8 mouse cellular contexts compared by ENCODE assay signal in genomic region chr7:35554605-35555175, GRCm38 (mm10). TPM values are rescaled to one million over a fixed set of nuclear protein-coding genes. Genes with fewer than 3 reads are reported as not detected.
A peak's percentile ranks its signal among the peaks of the same experiment; 100 is the strongest.
DNase-seq lines count a peak whose midpoint lies in the region; ATAC-seq and TF ChIP-seq lines count a peak whose summit lies in the region.

No protein-coding gene starts in this region.

- H3K36me3 ChIP-seq in liver, embryonic 11.5 days (ENCODE audit: control insufficient read depth, insufficient read depth, low read length), result peaks cover 18% of the 10 kb centered on the region
- peaks cover 4% of the 10 kb centered on the region; the same call in 1 of the 2 replicates for H3K36me3 ChIP-seq in thymus, adult 2 months (ENCODE audit: control insufficient read depth, insufficient read depth, low read length)

- DNase-seq in spleen, adult 12 weeks (ENCODE audit: low spot score), result peak; percentile 52
- DNase-seq in spleen, postnatal 14 days (ENCODE audit: low spot score in 2 of 2), result no peak
- peak; percentile 62 to 71 for DNase-seq in cerebellum, postnatal 10 days
- peak; percentile 9 to 21 for DNase-seq in frontal cortex, postnatal 14 days (ENCODE audit: low spot score in 2 of 2)
- peak; percentile 47 for DNase-seq in kidney, postnatal 10 days
- DNase-seq in liver, embryonic 11.5 days (ENCODE audit: low spot score), result peak; percentile 56
- DNase-seq in naive thymus-derived CD4-positive, alpha-beta T cell, adult 2 months (ENCODE audit: low read depth), result peak; percentile 67
- DNase-seq in thymus, adult 2 months, result peak; percentile 34

- WGBS in liver, embryonic 11.5 days, result 7% methylated on average over 28 of the region's 28 CpGs
- WGBS in thymus, adult 2 months, result 3% methylated on average over 28 of the region's 28 CpGs

- no peaks in the 10 kb centered on the region for H3K27me3 ChIP-seq in liver, embryonic 11.5 days (replicated peaks; ENCODE audit: control insufficient read depth, insufficient read depth, low read length)
- H3K27me3 ChIP-seq in thymus, adult 2 months (ENCODE audit: control insufficient read depth, insufficient read depth, low read length), result no peaks in the 10 kb centered on the region

- peak overlapping the region; percentile 88 for H3K4me2 ChIP-seq in liver, embryonic 11.5 days

- peak overlapping the region; percentile 97 for H3K27ac ChIP-seq in liver, embryonic 11.5 days (ENCODE audit: low read depth, low read length)
- peak overlapping the region; percentile 28; the same call in 1 of the 2 replicates for H3K27ac ChIP-seq in thymus, adult 2 months (ENCODE audit: control insufficient read depth, insufficient read depth, low read length)

- ATAC-seq in liver, embryonic 11.5 days (replicated peaks; ENCODE audit: low FRiP score), result peak; percentile 33

- peak overlapping the region; percentile 98 for H3K9ac ChIP-seq in liver, embryonic 11.5 days (ENCODE audit: low read depth, low read length)

- TF ChIP-seq POLR2A in thymus, adult 2 months (IDR thresholded peaks at IDR 0.05; ENCODE audit: control insufficient read depth, extremely low read depth, insufficient read depth, low read length, poor library complexity), result no peak

- peaks cover 28% of the 10 kb centered on the region for H3K4me1 ChIP-seq in liver, embryonic 11.5 days (replicated peaks; ENCODE audit: control insufficient read depth, insufficient read depth, low read length)
- peaks cover 5% of the 10 kb centered on the region; the same call in 1 of the 2 replicates for H3K4me1 ChIP-seq in thymus, adult 2 months (replicated peaks; ENCODE audit: control insufficient read depth, insufficient read depth, low read length)

- H3K4me3 ChIP-seq in liver, embryonic 11.5 days (ENCODE audit: low read depth, low read length), result peak overlapping the region; percentile 83
- H3K4me3 ChIP-seq in thymus, adult 2 months (ENCODE audit: control insufficient read depth, insufficient read depth, low read length), result peak overlapping the region; percentile 63

- no peaks in the 10 kb centered on the region for H3K9me3 ChIP-seq in liver, embryonic 11.5 days (ENCODE audit: control insufficient read depth, low read length)

- no peak for TF ChIP-seq CTCF in thymus, adult 2 months (IDR thresholded peaks at IDR 0.05; ENCODE audit: borderline replicate concordance, control insufficient read depth, extremely low read depth, insufficient read depth, low read length, poor library complexity)

RNA-seq across cellular contexts. Expression of gene Nudt19, which starts 1.4 kb away (rescaled TPM):
- 125 and 144 TPM in 2 replicates for polyA plus RNA-seq in liver, embryonic 11.5 days (2014; fragmentation: Nextera tagmentation; extraction: Ambion mirVana)
- 40.2 and 44.1 TPM in 2 replicates for polyA plus RNA-seq in thymus, adult 2 months (2012; rRNA removed)

RNA-seq across cellular contexts. Expression of gene Tdrd12, which starts 17.1 kb away (rescaled TPM):
- polyA plus RNA-seq in liver, embryonic 11.5 days (2014; fragmentation: Nextera tagmentation; extraction: Ambion mirVana), result 0.22 and 0.29 TPM in 2 replicates
- 0.24 TPM in 1 of 2 replicates, not detected in the other for polyA plus RNA-seq in thymus, adult 2 months (2012; rRNA removed)

RNA-seq across cellular contexts. Expression of gene Rgs9bp, which starts 30.7 kb away (rescaled TPM):
- polyA plus RNA-seq in liver, embryonic 11.5 days (2014; fragmentation: Nextera tagmentation; extraction: Ambion mirVana), result 0.22 and 0.40 TPM in 2 replicates
- polyA plus RNA-seq in thymus, adult 2 months (2012; rRNA removed), result 0.26 TPM in 2 replicates

RNA-seq across cellular contexts. Expression of gene Ankrd27, which starts 31.4 kb away (rescaled TPM):
- 63.1 and 71.3 TPM in 2 replicates for polyA plus RNA-seq in liver, embryonic 11.5 days (2014; fragmentation: Nextera tagmentation; extraction: Ambion mirVana)
- 41.6 and 44.9 TPM in 2 replicates for polyA plus RNA-seq in thymus, adult 2 months (2012; rRNA removed)

Comparison
In these comparisons a context has a peak if more than half of its experiments do, and no peak if none do; other contexts are left out.
1. DNase-seq: peak in spleen, adult 12 weeks (single experiment), cerebellum, postnatal 10 days (2 of 2), frontal cortex, postnatal 14 days (2 of 2), kidney, postnatal 10 days (single experiment), liver, embryonic 11.5 days (single experiment), naive thymus-derived CD4-positive, alpha-beta T cell, adult 2 months (single experiment) and thymus, adult 2 months (single experiment); none in spleen, postnatal 14 days (0 of 2).